Mouse (Mus musculus) brain, embryonic 14.5 days (tissue): Measurements from ENCODE around the gene Jam2.

Experiments used
- CTCF ChIP-seq: fragments of 200-500 bp; IDR thresholded peaks from 2 replicates; pipeline ENCODE4 v1.5.1; 2012; ENCODE audit warnings: inconsistent platforms, mild to moderate bottlenecking, moderate library complexity, borderline replicate concordance; ENCODE audit not compliant: insufficient read depth, insufficient read length; ENCODE audit errors: extremely low read depth
- POLR2A ChIP-seq: fragments of 200-500 bp; IDR thresholded peaks from 2 replicates; pipeline ENCODE4 v1.6.1; 2012; ENCODE audit warnings: mild to moderate bottlenecking, inconsistent platforms, borderline replicate concordance; ENCODE audit not compliant: poor library complexity, insufficient read depth, insufficient read length, severe bottlenecking; ENCODE audit errors: extremely low read depth

DNA sequence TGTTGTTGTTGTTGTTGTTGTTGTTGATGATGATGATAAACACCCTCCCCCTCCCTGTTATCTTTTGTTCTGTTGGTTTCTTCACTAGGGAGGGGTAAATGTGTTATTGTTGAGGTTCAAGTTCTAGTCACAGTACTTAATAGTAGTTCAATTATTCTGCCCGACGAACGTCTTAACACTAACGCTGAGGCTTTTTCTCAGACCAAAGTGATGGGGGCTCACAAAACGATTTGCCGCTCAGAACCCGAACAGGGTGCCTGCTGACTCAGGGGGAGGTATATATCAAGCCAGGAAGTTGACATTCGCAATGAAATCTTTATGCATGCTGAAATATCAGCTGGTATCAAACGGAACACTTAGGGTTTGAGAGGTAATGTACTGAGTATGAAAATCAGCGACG is 1.4 kb downstream of the Jam2 start:
- TF ChIP-seq POLR2A: no peak
- TF ChIP-seq CTCF: no peak
